Mouse (Mus musculus): ENCODE measurements around the gene Asgr2. TPM values are rescaled to one million over a fixed set of nuclear protein-coding genes. Genes with fewer than 3 reads are reported as not detected.

Gene Asgr2
- not detected for total RNA-seq (2023)

GRCm38 (mm10) chr11:70091986-70092783, at the start of gene Asgr2:
Gene Asgr2, plus strand, starts transcription at chr11:70092644.

GRCm38 (mm10) chr11:70053898-70054570, 38.4 kb upstream of the Asgr2 start, which contains the start of gene Asgr1:
Gene Asgr1, plus strand, starts transcription at chr11:70054085.

DNA sequence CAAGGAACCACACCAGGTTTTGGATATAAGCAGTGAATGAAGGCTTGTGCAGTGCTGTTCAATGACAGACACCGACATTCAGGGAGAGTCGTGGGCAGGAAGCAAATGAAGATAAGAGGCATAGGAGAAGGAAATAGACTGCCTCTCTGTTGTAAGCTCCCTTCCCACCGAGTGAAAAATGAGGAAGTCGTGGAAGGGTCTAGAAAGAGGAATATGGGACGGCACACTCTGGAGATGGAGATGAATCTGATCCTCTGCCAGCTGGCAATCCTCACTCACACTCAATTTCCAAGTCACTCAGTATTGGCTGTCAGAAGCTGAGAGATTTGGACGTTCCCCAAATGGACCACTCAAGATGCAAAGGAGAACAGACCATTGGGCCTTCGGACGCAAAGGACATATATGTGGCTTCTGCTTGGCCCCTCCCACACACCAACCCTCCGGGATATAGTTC, 37.5 kb downstream of the Asgr2 start, which contains the start of gene Mgl2:
TSS of gene Mgl2 (plus strand) at position 404 of the 454 bp plus-strand sequence.

Other genes with a start within 250 kb of the Asgr2 start
- gene Plscr3, start 246.3 kb upstream of the Asgr2 start, total RNA-seq (2023) = 12.0 TPM
- not detected for gene Tnk1, start 233.9 kb upstream of the Asgr2 start, total RNA-seq (2023)
- not detected for gene Tmem95, start 214.6 kb upstream of the Asgr2 start, total RNA-seq (2023)
- 1.7 TPM for gene Kctd11, start 211.2 kb upstream of the Asgr2 start, total RNA-seq (2023)
- gene Acap1, start 197.1 kb upstream of the Asgr2 start, total RNA-seq (2023) = 418 TPM
- gene 2810408A11Rik, start 191.7 kb upstream of the Asgr2 start, total RNA-seq (2023) = 2.6 TPM
- gene Neurl4, start 191.6 kb upstream of the Asgr2 start, total RNA-seq (2023) = 63.0 TPM
- gene Gps2, start 178.8 kb upstream of the Asgr2 start, total RNA-seq (2023) = 149 TPM
- gene Eif5a, start 170.7 kb upstream of the Asgr2 start, total RNA-seq (2023) = 316 TPM
- gene Ybx2, start 156.8 kb upstream of the Asgr2 start, total RNA-seq (2023) = not detected
- not detected for gene Slc2a4, start 144.5 kb upstream of the Asgr2 start, total RNA-seq (2023)
- gene Cldn7, start 127.9 kb upstream of the Asgr2 start, total RNA-seq (2023) = not detected
- gene Ctdnep1, start 111.5 kb upstream of the Asgr2 start, total RNA-seq (2023) = 107 TPM
- 43.9 TPM for gene Elp5, start 110.1 kb upstream of the Asgr2 start, total RNA-seq (2023)
- 190 TPM for gene Gabarap, start 101.5 kb upstream of the Asgr2 start, total RNA-seq (2023)
- 72.5 TPM for gene Phf23, start 96.9 kb upstream of the Asgr2 start, total RNA-seq (2023)
- 39.2 TPM for gene Dvl2, start 92.0 kb upstream of the Asgr2 start, total RNA-seq (2023)
- 79.5 TPM for gene Acadvl, start 77.2 kb upstream of the Asgr2 start, total RNA-seq (2023)
- 41.1 TPM for gene Dlg4, start 75.7 kb upstream of the Asgr2 start, total RNA-seq (2023)
- not detected for gene Asgr1, start 38.6 kb upstream of the Asgr2 start, total RNA-seq (2023)
- not detected for gene Mgl2, start 37.7 kb downstream of the Asgr2 start, total RNA-seq (2023)
- gene Clec10a, start 63.6 kb downstream of the Asgr2 start, total RNA-seq (2023) = 1.6 TPM
- gene Slc16a11, start 120.1 kb downstream of the Asgr2 start, total RNA-seq (2023) = not detected
- gene Slc16a13, start 128.4 kb downstream of the Asgr2 start, total RNA-seq (2023) = 3.4 TPM
- 0.77 TPM for gene Bcl6b, start 137.2 kb downstream of the Asgr2 start, total RNA-seq (2023)
- gene 0610010K14Rik, start 145.3 kb downstream of the Asgr2 start, total RNA-seq (2023) = 70.5 TPM
- gene Gm21988, start 147.2 kb downstream of the Asgr2 start, total RNA-seq (2023) = 4.8 TPM
- 68.2 TPM for gene Rnasek, start 147.2 kb downstream of the Asgr2 start, total RNA-seq (2023)
- 1.1 TPM for gene Alox12, start 162.7 kb downstream of the Asgr2 start, total RNA-seq (2023)
- gene Alox12e, start 230.0 kb downstream of the Asgr2 start, total RNA-seq (2023) = not detected